ENCODE assay signal across 8 mouse cellular contexts in genomic region chr8:70720739-70721138, GRCm38 (mm10). TPM values are rescaled to one million over a fixed set of nuclear protein-coding genes. Genes with fewer than 3 reads are reported as not detected.
DNase-seq lines count a peak whose midpoint lies in the region; ATAC-seq and TF ChIP-seq lines count a peak whose summit lies in the region.

No protein-coding gene starts in this region.

- no peak overlapping the region for H3K4me3 ChIP-seq in layer of hippocampus, adult 2 months

- DNase-seq in T-cell, adult 2 months (ENCODE audit: low spot score): peak; percentile 77
- DNase-seq in embryo, embryonic 10 days (ENCODE audit: low spot score): peak; percentile 84
- peak; percentile 59 for DNase-seq in gastrocnemius, postnatal 25 days
- peak; percentile 72 to 81 for DNase-seq in layer of hippocampus, adult 2 months (ENCODE audit: low spot score in 2 of 2)
- peak; percentile 91 for DNase-seq in lung, postnatal 36 days
- peak; percentile 74 to 81 for DNase-seq in right cerebral cortex, postnatal 10 days (ENCODE audit: low spot score in 2 of 2)

- no peak overlapping the region for H3K27ac ChIP-seq in layer of hippocampus, adult 2 months

- peak; percentile 65 for ATAC-seq in CD4-positive, CD25-positive, alpha-beta regulatory T cell, adult 4 months
- no peak for ATAC-seq in erythroid progenitor cell, adult 5-6 weeks (replicated peaks; ENCODE audit: low FRiP score, poor library complexity, severe bottlenecking)

- peak; percentile 98 for TF ChIP-seq CTCF in layer of hippocampus, adult 2 months (conservative IDR thresholded peaks at IDR 0.05)

RNA-seq across cellular contexts. Expression of gene Gm3336, which starts 2.4 kb away (rescaled TPM):
- not detected for polyA plus RNA-seq in CD4-positive, CD25-positive, alpha-beta regulatory T cell, adult 4 months (2017; shearing (Covaris generic))
- total RNA-seq in gastrocnemius, postnatal 25 days (2021): not detected
- total RNA-seq in layer of hippocampus, adult 2 months (2021): not detected
- not detected in 2 replicates for total RNA-seq in erythroid progenitor cell, adult 5-6 weeks (2015; ENCODE audit: low replicate concordance)
- total RNA-seq in erythroid progenitor cell, adult 5-6 weeks (2017; ENCODE audit: low replicate concordance): not detected in 2 replicates

RNA-seq across cellular contexts. Expression of gene Pde4c, which starts 2.8 kb away (rescaled TPM):
- under 1 TPM; 0.66 to 0.94 TPM for polyA plus RNA-seq in CD4-positive, CD25-positive, alpha-beta regulatory T cell, adult 4 months (2017; shearing (Covaris generic))
- 1 to 10 TPM; 1.6 to 2.3 TPM for total RNA-seq in gastrocnemius, postnatal 25 days (2021)
- 1 to 10 TPM; 1.4 to 1.5 TPM for total RNA-seq in layer of hippocampus, adult 2 months (2021)
- total RNA-seq in erythroid progenitor cell, adult 5-6 weeks (2015; ENCODE audit: low replicate concordance): 0.72 and 0.84 TPM in 2 replicates
- not detected in 2 replicates for total RNA-seq in erythroid progenitor cell, adult 5-6 weeks (2017; ENCODE audit: low replicate concordance)

RNA-seq across cellular contexts. Expression of gene Iqcn, which starts 17.5 kb away (rescaled TPM):
- polyA plus RNA-seq in CD4-positive, CD25-positive, alpha-beta regulatory T cell, adult 4 months (2017; shearing (Covaris generic)): under 1 TPM in 1 of 2 experiments, not detected in 1; 0.07 TPM
- total RNA-seq in gastrocnemius, postnatal 25 days (2021): not detected
- total RNA-seq in layer of hippocampus, adult 2 months (2021): under 1 TPM; 0.07 to 0.08 TPM
- not detected in 2 replicates for total RNA-seq in erythroid progenitor cell, adult 5-6 weeks (2015; ENCODE audit: low replicate concordance)
- not detected in 2 replicates for total RNA-seq in erythroid progenitor cell, adult 5-6 weeks (2017; ENCODE audit: low replicate concordance)

RNA-seq across cellular contexts. Expression of gene Jund, which starts 22.0 kb away (rescaled TPM):
- polyA plus RNA-seq in CD4-positive, CD25-positive, alpha-beta regulatory T cell, adult 4 months (2017; shearing (Covaris generic)): 10 to 100 TPM in 1 of 2 experiments, 1 to 10 TPM in 1; 7.6 to 23.3 TPM
- 10 to 100 TPM; 54.5 to 68.6 TPM for total RNA-seq in gastrocnemius, postnatal 25 days (2021)
- 100 to 1,000 TPM; 165 to 181 TPM for total RNA-seq in layer of hippocampus, adult 2 months (2021)
- 26.7 and 36.0 TPM in 2 replicates for total RNA-seq in erythroid progenitor cell, adult 5-6 weeks (2015; ENCODE audit: low replicate concordance)
- total RNA-seq in erythroid progenitor cell, adult 5-6 weeks (2017; ENCODE audit: low replicate concordance): 21.1 and 32.0 TPM in 2 replicates

RNA-seq across cellular contexts. Expression of gene Rab3a, which starts 33.7 kb away (rescaled TPM):
- polyA plus RNA-seq in CD4-positive, CD25-positive, alpha-beta regulatory T cell, adult 4 months (2017; shearing (Covaris generic)): 1 to 10 TPM; 7.5 to 9.6 TPM
- total RNA-seq in gastrocnemius, postnatal 25 days (2021): 10 to 100 TPM; 40.0 to 40.4 TPM
- total RNA-seq in layer of hippocampus, adult 2 months (2021): 100 to 1,000 TPM; 775 to 798 TPM
- 7.1 TPM in 1 of 2 replicates, not detected in the other for total RNA-seq in erythroid progenitor cell, adult 5-6 weeks (2015; ENCODE audit: low replicate concordance)
- total RNA-seq in erythroid progenitor cell, adult 5-6 weeks (2017; ENCODE audit: low replicate concordance): 2.2 and 4.9 TPM in 2 replicates
